Mouse (Mus musculus): ENCODE results near the gene Syt14. TPM values are rescaled to one million over a fixed set of nuclear protein-coding genes. Genes with fewer than 3 reads are reported as not detected.

Syt14 gene
- polyA plus RNA-seq, 1 experiment from 2014 or later: 4.5 TPM

DNA sequence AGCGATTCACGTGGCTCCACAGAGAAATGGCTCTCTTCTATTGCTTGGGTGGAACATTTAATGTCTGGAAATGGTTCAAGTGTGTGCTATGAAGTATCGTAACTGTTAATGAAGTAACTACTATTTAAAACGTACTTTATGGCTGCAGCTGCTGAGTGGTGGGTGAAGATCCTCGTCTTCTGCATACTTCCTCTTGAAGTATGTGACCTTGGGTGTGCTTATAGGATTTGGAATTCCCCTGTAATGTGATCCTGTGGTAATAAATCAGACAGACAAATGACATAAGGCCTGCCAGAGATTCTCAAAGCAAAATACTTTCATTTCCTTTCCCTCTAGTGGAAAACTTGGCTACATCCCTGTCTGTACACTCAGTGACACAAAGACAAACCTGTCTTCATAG is 186.0 kb downstream of the Syt14 start:
- Histone ChIP-seq H3K36me3 (peaks cover 51% of the 10 kb centered on the region), H3K9me3 (no peaks in the 10 kb centered on the region), H3K27me3 (0 out of 2 replicates have a peak, but pooled peaks cover 3% of the 10 kb centered on the region), H3K27ac (no peak overlapping the region), H3K4me2 (replicated peaks) (no peak overlapping the region), H3K4me3 (no peak overlapping the region), H3K9ac (no peak overlapping the region), H3K4me1 (peaks cover 39% of the 10 kb centered on the region)
- ATAC-seq (ENCODE audit: insufficient number of reproducible peaks, insufficient read depth, low FRiP score, low TSS enrichment): no peak
- 71% methylated on average over 5 of the region's 5 CpGs for WGBS

DNA sequence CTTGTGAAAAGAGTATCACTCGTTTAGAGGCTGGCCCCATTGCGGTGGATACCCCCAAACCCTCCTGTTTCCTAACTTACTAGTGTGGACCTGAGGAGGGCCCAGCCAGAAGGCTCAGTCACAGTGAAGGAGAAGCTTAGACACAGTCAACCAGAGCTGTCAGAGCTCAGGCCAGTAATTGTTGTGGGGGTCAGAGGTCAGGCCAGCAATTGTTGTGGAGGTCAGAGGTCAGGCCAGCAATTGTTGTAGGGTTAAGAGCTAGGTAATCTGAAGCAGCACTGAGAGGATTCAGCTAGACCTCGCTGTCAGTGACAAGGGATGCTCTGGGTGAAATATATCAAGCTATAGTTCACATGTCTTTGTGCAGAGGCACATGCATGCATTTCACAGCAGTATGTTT is 188.3 kb downstream of the Syt14 start:
- Histone ChIP-seq H3K36me3 (peaks cover 58% of the 10 kb centered on the region), H3K4me1 (peaks cover 18% of the 10 kb centered on the region), H3K27ac (no peak overlapping the region), H3K27me3 (0 out of 2 replicates have a peak, but pooled peaks cover 3% of the 10 kb centered on the region), H3K9ac (no peak overlapping the region), H3K9me3 (no peaks in the 10 kb centered on the region), H3K4me3 (no peak overlapping the region), H3K4me2 (replicated peaks) (no peak overlapping the region)
- no peak for ATAC-seq (ENCODE audit: insufficient number of reproducible peaks, insufficient read depth, low FRiP score, low TSS enrichment)
- 30% methylated on average over 3 of the region's 3 CpGs for WGBS

Other genes with a start within 250 kb of the Syt14 start
- 69.6 and 80.7 TPM in 2 replicates for gene Sertad4, start 180.0 kb downstream of the Syt14 start, polyA plus RNA-seq (2016; fragmentation: Nextera tagmentation; extraction: Ambion mirVana)
- gene Diexf, start 94.5 kb upstream of the Syt14 start, polyA plus RNA-seq (2016; fragmentation: Nextera tagmentation; extraction: Ambion mirVana): 9.0 and 10.4 TPM in 2 replicates
- 17.3 and 18.3 TPM in 2 replicates for gene Irf6, start 117.3 kb upstream of the Syt14 start, polyA plus RNA-seq (2016; fragmentation: Nextera tagmentation; extraction: Ambion mirVana)
- gene A130010J15Rik, start 132.3 kb upstream of the Syt14 start, polyA plus RNA-seq (2016; fragmentation: Nextera tagmentation; extraction: Ambion mirVana): 16.3 and 18.1 TPM in 2 replicates
- gene Traf3ip3, start 165.9 kb upstream of the Syt14 start, polyA plus RNA-seq (2016; fragmentation: Nextera tagmentation; extraction: Ambion mirVana): 3.9 and 4.0 TPM in 2 replicates
- 2.0 and 2.2 TPM in 2 replicates for gene Lamb3, start 171.9 kb upstream of the Syt14 start, polyA plus RNA-seq (2016; fragmentation: Nextera tagmentation; extraction: Ambion mirVana)
- 0.41 and 0.60 TPM in 2 replicates for gene Hsd11b1, start 228.3 kb upstream of the Syt14 start, polyA plus RNA-seq (2016; fragmentation: Nextera tagmentation; extraction: Ambion mirVana)
- gene G0s2, start 237.4 kb upstream of the Syt14 start, polyA plus RNA-seq (2016; fragmentation: Nextera tagmentation; extraction: Ambion mirVana): 14.0 and 17.1 TPM in 2 replicates